In genomic region chr4:88536640-88537039, GRCm38 (mm10) we compare ENCODE assay signal across 12 mouse cellular contexts. TPM values are rescaled to one million over a fixed set of nuclear protein-coding genes. Genes with fewer than 3 reads are reported as not detected.
A peak's percentile ranks its signal among the peaks of the same experiment; 100 is the strongest.
DNase-seq lines count a peak whose midpoint lies in the region; ATAC-seq and TF ChIP-seq lines count a peak whose summit lies in the region.
"Had no signal": no experiment of that assay in that cellular context is flagged by ENCODE, and none has a peak within 500 bp of the region (broad histone marks: within the 10 kb centered on the region; RNA-seq: fewer than 3 reads in every experiment).

No protein-coding gene starts in this region.

- H3K4me3 ChIP-seq in gastrocnemius, adult 2 months, result no peak overlapping the region
- no peak overlapping the region for H3K4me3 ChIP-seq in midbrain, embryonic 14.5 days (replicated peaks; ENCODE audit: low read depth, low read length)
- H3K4me3 ChIP-seq in midbrain, embryonic 13.5 days (replicated peaks), result no peak overlapping the region
- H3K4me3 ChIP-seq: stomach, embryonic 15.5 days had no signal

- intact Hi-C loops in gastrocnemius, adult 2 months (cut with DNase I), result no loop called here

- no peak overlapping the region for H3K4me2 ChIP-seq in midbrain, embryonic 14.5 days (ENCODE audit: low read length)
- no peak overlapping the region for H3K4me2 ChIP-seq in midbrain, embryonic 13.5 days (replicated peaks)
- H3K4me2 ChIP-seq: stomach, embryonic 15.5 days had no signal

- ATAC-seq in midbrain, embryonic 14.5 days (ENCODE audit: low FRiP score, low TSS enrichment), result no peak
- no peak for ATAC-seq in midbrain, embryonic 13.5 days

- TF ChIP-seq CTCF in gastrocnemius, adult 2 months (IDR thresholded peaks at IDR 0.05), result no peak

- WGBS in midbrain, embryonic 14.5 days, result 78% methylated on average over 7 of the region's 7 CpGs
- 79% methylated on average over 7 of the region's 7 CpGs for WGBS in midbrain, embryonic 13.5 days

- no peak overlapping the region for H3K9ac ChIP-seq in midbrain, embryonic 14.5 days (replicated peaks; ENCODE audit: low read length)
- no peak overlapping the region for H3K9ac ChIP-seq in midbrain, embryonic 13.5 days (replicated peaks)
- H3K9ac ChIP-seq: stomach, embryonic 15.5 days had no signal

- DNase-seq in gastrocnemius, adult 2 months, result peak; percentile 35
- DNase-seq in gastrocnemius, adult 18-20 months (ENCODE audit: low spot score), result no peak
- peak; percentile 14 for DNase-seq in midbrain, embryonic 14.5 days
- peak; percentile 20 to 61 for DNase-seq in kidney, postnatal 36 days
- DNase-seq in skeletal muscle tissue, adult 2 months (ENCODE audit: low read depth, low spot score), result peak; percentile 38
- no peak for DNase-seq in spleen, postnatal 4 days (ENCODE audit: low spot score in 2 of 2)
- DNase-seq in B cell, adult 2 months, result no peak

- H3K36me3 ChIP-seq in midbrain, embryonic 14.5 days (ENCODE audit: control insufficient read depth, insufficient read depth, low read length), result no peaks in the 10 kb centered on the region
- H3K36me3 ChIP-seq in midbrain, embryonic 13.5 days, result no peaks in the 10 kb centered on the region
- H3K36me3 ChIP-seq: stomach, embryonic 15.5 days had no signal

- no peaks in the 10 kb centered on the region for H3K27me3 ChIP-seq in midbrain, embryonic 14.5 days (ENCODE audit: control insufficient read depth, insufficient read depth, low read length)
- H3K27me3 ChIP-seq in midbrain, embryonic 13.5 days, result no peaks in the 10 kb centered on the region
- H3K27me3 ChIP-seq: stomach, embryonic 15.5 days had no signal

- H3K27ac ChIP-seq in gastrocnemius, adult 2 months, result peak overlapping the region; percentile 78
- no peak overlapping the region for H3K27ac ChIP-seq in midbrain, embryonic 14.5 days (replicated peaks; ENCODE audit: low read depth, low read length)
- no peak overlapping the region for H3K27ac ChIP-seq in midbrain, embryonic 13.5 days
- H3K27ac ChIP-seq: stomach, embryonic 15.5 days had no signal

- no peaks in the 10 kb centered on the region for H3K9me3 ChIP-seq in midbrain, embryonic 14.5 days (ENCODE audit: control insufficient read depth, low read length)
- no peaks in the 10 kb centered on the region for H3K9me3 ChIP-seq in midbrain, embryonic 13.5 days
- H3K9me3 ChIP-seq: stomach, embryonic 15.5 days had no signal

- no peaks in the 10 kb centered on the region for H3K4me1 ChIP-seq in midbrain, embryonic 14.5 days (ENCODE audit: control insufficient read depth, insufficient read depth, low read length)
- no peaks in the 10 kb centered on the region for H3K4me1 ChIP-seq in midbrain, embryonic 13.5 days (replicated peaks)
- H3K4me1 ChIP-seq: stomach, embryonic 15.5 days had no signal

RNA-seq across cellular contexts. Expression of gene Ifnb1, which starts 14.1 kb away (rescaled TPM):
- not detected for total RNA-seq in gastrocnemius, adult 2 months (2021)
- not detected for total RNA-seq in gastrocnemius, adult 18-20 months (2021)
- polyA plus RNA-seq in midbrain, embryonic 14.5 days (2014; fragmentation: Nextera tagmentation; extraction: Ambion mirVana), result not detected in 2 replicates
- polyA plus RNA-seq in midbrain, embryonic 13.5 days (2015; fragmentation: Nextera tagmentation; extraction: Ambion mirVana), result not detected in 2 replicates
- total RNA-seq: common myeloid progenitor, adult 5-6 weeks; layer of hippocampus, adult 8-10 months had no signal
- polyA plus RNA-seq: C2C12; stomach, embryonic 15.5 days had no signal

RNA-seq across cellular contexts. Expression of gene Ifna15, which starts 21.4 kb away (rescaled TPM):
- not detected for total RNA-seq in gastrocnemius, adult 2 months (2021)
- total RNA-seq in gastrocnemius, adult 18-20 months (2021), result not detected
- not detected in 2 replicates for polyA plus RNA-seq in midbrain, embryonic 14.5 days (2014; fragmentation: Nextera tagmentation; extraction: Ambion mirVana)
- not detected in 2 replicates for polyA plus RNA-seq in midbrain, embryonic 13.5 days (2015; fragmentation: Nextera tagmentation; extraction: Ambion mirVana)
- total RNA-seq: common myeloid progenitor, adult 5-6 weeks; layer of hippocampus, adult 8-10 months had no signal
- polyA plus RNA-seq: C2C12; stomach, embryonic 15.5 days had no signal

RNA-seq across cellular contexts. Expression of gene Ifna14, which starts 35.0 kb away (rescaled TPM):
- total RNA-seq in gastrocnemius, adult 2 months (2021), result not detected
- total RNA-seq in gastrocnemius, adult 18-20 months (2021), result not detected
- not detected in 2 replicates for polyA plus RNA-seq in midbrain, embryonic 14.5 days (2014; fragmentation: Nextera tagmentation; extraction: Ambion mirVana)
- not detected in 2 replicates for polyA plus RNA-seq in midbrain, embryonic 13.5 days (2015; fragmentation: Nextera tagmentation; extraction: Ambion mirVana)
- total RNA-seq: common myeloid progenitor, adult 5-6 weeks; layer of hippocampus, adult 8-10 months had no signal
- polyA plus RNA-seq: C2C12; stomach, embryonic 15.5 days had no signal

RNA-seq across cellular contexts. Expression of gene Ifna9, which starts 55.5 kb away (rescaled TPM):
- total RNA-seq in gastrocnemius, adult 2 months (2021), result not detected
- total RNA-seq in gastrocnemius, adult 18-20 months (2021), result not detected
- polyA plus RNA-seq in midbrain, embryonic 14.5 days (2014; fragmentation: Nextera tagmentation; extraction: Ambion mirVana), result not detected in 2 replicates
- polyA plus RNA-seq in midbrain, embryonic 13.5 days (2015; fragmentation: Nextera tagmentation; extraction: Ambion mirVana), result not detected in 2 replicates
- total RNA-seq: common myeloid progenitor, adult 5-6 weeks; layer of hippocampus, adult 8-10 months had no signal
- polyA plus RNA-seq: C2C12; stomach, embryonic 15.5 days had no signal

Comparison
In these comparisons a context has a peak if more than half of its experiments do, and no peak if none do; other contexts are left out.
1. DNase-seq: peak in gastrocnemius, adult 2 months (single experiment), midbrain, embryonic 14.5 days (single experiment), kidney, postnatal 36 days (2 of 2) and skeletal muscle tissue, adult 2 months (single experiment); none in gastrocnemius, adult 18-20 months (single experiment), spleen, postnatal 4 days (0 of 2) and B cell, adult 2 months (0 of 2).